Mouse (Mus musculus) erythroblast, embryonic 14.5 days (primary cell): ENCODE data around the gene Slc2a10.

Experiments
- GATA1 ChIP-seq: IDR thresholded peaks from 2 replicates; pipeline ENCODE4 v1.6.1; 2012; ENCODE audit warnings: low read length, inconsistent platforms, mixed read lengths
- TAL1 ChIP-seq: IDR thresholded peaks from 3 replicates; pipeline ENCODE4 v1.6.1; 2012; ENCODE audit warnings: low read length, inconsistent platforms, mixed read lengths

GRCm38 (mm10) chr2:165515178-165515728 is 11.7 kb downstream of the Slc2a10 start:
- TF ChIP-seq GATA1 (no peak), TAL1 (no peak)
